Mouse (Mus musculus) bone marrow, adult 2 months (tissue): Measurements from ENCODE around the gene Sass6. TPM values are rescaled to one million over a fixed set of nuclear protein-coding genes. Genes with fewer than 3 reads are reported as not detected.
A peak's percentile ranks its signal among the peaks of the same experiment; 100 is the strongest.

Experiments
- H3K27ac ChIP-seq: fragments of 200-500 bp; 2 replicates; pipeline ENCODE4 v1.5.1; 2012; ENCODE audit warnings: low read depth, mild to moderate bottlenecking, control low read depth, inconsistent platforms, low read length; ENCODE audit not compliant: control insufficient read depth, poor library complexity, insufficient read depth
- H3K4me1 ChIP-seq: fragments of 200-500 bp; 2 replicates; pipeline ENCODE4 v1.6.1; 2011; ENCODE audit warnings: low read length; ENCODE audit not compliant: control insufficient read depth, insufficient read depth
- H3K4me3 ChIP-seq: fragments of 200-500 bp; replicated peaks from 2 replicates; pipeline ENCODE3; 2011; ENCODE audit warnings: mild to moderate bottlenecking, low read depth, low read length, control low read depth; ENCODE audit not compliant: control insufficient read depth
- CTCF ChIP-seq: fragments of 200-500 bp; IDR thresholded peaks from 2 replicates; pipeline ENCODE4 v1.5.1; 2011; ENCODE audit warnings: low read length, control low read depth; ENCODE audit not compliant: control insufficient read depth, insufficient read depth
- POLR2A ChIP-seq: fragments of 200-500 bp; IDR thresholded peaks from 2 replicates; pipeline ENCODE4 v1.6.1; 2011; ENCODE audit warnings: low read depth, mild to moderate bottlenecking, control low read depth, low read length, borderline replicate concordance; ENCODE audit not compliant: control insufficient read depth
- WGBS: fragments of 180-500 bp; shearing (Covaris S2); methylation state at CpG from one replicate; pipeline ENCODE4 v1.1.7; 2018; 5-methylcytosine and 5-hydroxymethylcytosine counted together
- polyA plus RNA-seq: library from polyadenylated mRNA; stranded (reverse); fragments of >200 nt; gene quantifications from 2 replicates; pipeline ENCODE4 v1.2.4, GENCODE M21; 2011; ENCODE audit warnings: low replicate concordance; ENCODE audit not compliant: missing spikeins, insufficient read depth, insufficient read length

The Sass6 gene
- polyA plus RNA-seq, 1 experiment = 17.9 TPM

DNA sequence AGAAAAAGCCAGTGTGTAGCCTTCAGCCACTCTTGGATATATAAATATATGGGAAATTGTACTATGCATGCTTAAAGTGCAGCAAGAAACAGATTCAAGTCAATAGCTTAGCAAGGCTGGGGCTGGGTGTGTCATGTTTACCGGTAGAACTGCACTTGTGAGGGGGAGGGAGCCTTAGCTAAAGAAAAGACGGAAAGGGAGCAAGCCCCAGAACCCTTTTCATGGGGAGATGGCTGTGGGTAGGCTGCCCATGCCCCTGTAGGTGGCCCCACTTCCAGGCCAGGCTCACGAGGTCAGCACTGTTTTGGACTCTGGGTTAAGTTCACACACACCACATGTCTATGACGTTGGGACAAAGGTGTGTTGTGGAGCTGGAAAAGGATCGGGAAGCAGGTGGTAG, 41.0 kb downstream of the Sass6 start:
- Histone ChIP-seq H3K27ac (no peak overlapping the region), H3K4me1 (peaks cover 1% of the 10 kb centered on the region), H3K4me3 (no peak overlapping the region)
- 75% methylated on average over 5 of the region's 5 CpGs for WGBS
- TF ChIP-seq POLR2A (no peak), CTCF (no peak)

DNA sequence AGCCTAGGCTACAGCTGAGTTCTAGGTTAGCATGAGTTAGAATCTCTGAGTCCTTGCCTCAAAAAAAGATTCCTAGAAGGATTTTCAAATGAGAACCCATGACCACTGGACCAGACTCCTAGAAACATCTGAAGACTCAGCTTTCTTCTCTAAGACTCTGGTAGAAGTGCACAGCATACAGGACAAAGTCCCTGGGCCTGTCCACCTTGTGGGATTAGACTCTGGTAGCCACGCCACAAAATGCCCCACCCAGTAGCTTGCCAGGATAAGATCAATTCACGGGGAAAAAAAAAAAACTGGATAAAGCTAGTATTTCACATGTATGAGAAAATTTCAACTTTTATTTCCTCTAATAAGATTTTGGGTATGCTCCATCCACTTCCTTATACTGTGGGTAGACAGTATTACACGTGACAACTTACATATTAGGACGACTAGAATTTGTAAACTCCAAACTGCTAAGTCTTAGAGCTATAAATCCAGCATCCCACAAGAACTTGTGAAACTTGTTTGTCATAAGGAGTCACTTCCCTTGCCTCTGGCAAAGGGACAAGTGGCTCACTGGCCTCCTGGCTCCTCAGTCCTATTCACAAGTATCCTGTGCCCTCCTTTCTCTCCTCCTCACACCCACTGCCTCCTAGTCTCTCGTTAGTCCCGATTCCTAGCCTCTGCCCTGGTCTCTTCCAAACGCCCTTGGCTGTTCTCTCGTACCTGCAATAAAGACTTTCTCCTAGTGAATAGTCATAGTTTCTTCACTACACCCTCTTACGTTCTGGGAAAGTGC, 43.1 kb downstream of the Sass6 start:
- no peak overlapping the region for H3K4me3 ChIP-seq
- H3K4me1 ChIP-seq = peaks cover 1% of the 10 kb centered on the region
- WGBS = 76% methylated on average over 9 of the region's 9 CpGs
- H3K27ac ChIP-seq = no peak overlapping the region
- TF ChIP-seq POLR2A (no peak), CTCF (no peak)

DNA sequence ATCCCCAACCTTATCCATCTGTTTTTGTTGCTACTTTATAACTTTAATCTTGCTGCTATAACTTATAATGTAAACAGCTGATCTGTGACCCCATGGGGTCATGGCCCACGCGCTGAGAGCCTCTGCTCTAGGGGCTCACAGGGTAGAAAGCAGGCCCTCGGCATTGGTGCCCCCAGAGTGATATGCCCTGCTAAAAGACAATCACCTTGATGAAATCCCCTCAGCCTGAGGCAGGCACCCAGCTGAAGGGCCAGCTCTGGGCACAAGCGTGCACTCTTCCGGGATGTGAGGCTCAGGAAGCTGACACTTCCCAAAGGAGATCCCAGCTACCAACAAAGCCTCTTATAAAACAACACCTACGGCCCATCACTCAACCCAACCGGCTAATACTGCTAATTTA, 43.8 kb downstream of the Sass6 start:
- WGBS = 89% methylated on average over 7 of the region's 7 CpGs
- Histone ChIP-seq H3K4me3 (no peak overlapping the region), H3K4me1 (peaks cover 1% of the 10 kb centered on the region), H3K27ac (no peak overlapping the region)
- TF ChIP-seq CTCF = no peak
- no peak for TF ChIP-seq POLR2A

DNA sequence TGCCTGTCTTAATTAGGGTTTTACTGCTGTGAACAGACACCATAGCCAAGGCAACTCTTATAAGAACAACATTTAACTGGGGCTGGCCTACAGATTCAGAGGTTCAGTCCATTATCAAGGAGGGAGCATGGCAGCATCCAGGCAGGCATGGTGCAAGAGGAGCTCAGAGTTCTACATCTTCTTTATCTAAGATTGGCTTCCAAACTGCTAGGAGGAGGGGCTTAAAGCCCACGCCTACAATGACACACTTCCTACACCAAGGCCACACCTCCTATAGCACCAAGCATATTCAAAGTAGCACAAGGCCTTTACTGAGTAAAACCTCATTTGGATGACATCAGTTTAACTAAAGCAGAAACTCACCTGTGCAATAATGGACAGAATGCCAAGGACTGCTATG, 45.2 kb downstream of the Sass6 start:
- Histone ChIP-seq H3K4me3 (no peak overlapping the region), H3K4me1 (peaks cover 1% of the 10 kb centered on the region), H3K27ac (no peak overlapping the region)
- TF ChIP-seq POLR2A (no peak), CTCF (no peak)
- whole genome bisulfite sequencing = 68% methylated on average over 1 of the region's 1 CpGs

DNA sequence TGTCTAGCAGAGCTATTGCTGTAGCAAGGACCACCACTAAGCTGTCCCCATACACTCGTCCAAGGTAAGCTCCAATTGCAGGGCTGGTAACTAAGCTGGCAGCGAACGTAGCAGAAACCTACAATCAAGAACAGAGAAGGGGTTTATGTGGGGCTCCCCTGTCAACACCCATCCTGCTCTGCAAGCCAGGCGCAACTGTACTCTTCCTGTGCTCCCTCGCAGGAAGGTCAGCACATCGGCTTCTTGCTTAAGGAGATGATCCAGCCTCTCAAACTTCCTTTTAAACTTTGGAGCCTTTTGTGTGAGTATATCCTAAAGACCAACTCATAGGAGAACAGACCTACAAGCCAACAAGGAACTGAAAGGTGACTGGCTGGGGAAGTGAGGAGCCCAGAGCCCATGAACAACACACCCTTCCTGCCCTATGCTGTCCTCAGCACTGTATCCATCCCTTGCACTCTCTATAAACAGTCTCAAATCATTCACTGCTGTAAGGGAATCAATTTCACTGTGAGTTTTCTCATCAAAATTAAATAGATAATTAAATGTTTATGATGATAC, 47.1 kb downstream of the Sass6 start:
- Histone ChIP-seq H3K27ac (no peak overlapping the region), H3K4me3 (no peak overlapping the region), H3K4me1 (peaks cover 1% of the 10 kb centered on the region; the same call in 1 of the 2 replicates)
- WGBS = 69% methylated on average over 6 of the region's 6 CpGs
- no peak for TF ChIP-seq POLR2A

DNA sequence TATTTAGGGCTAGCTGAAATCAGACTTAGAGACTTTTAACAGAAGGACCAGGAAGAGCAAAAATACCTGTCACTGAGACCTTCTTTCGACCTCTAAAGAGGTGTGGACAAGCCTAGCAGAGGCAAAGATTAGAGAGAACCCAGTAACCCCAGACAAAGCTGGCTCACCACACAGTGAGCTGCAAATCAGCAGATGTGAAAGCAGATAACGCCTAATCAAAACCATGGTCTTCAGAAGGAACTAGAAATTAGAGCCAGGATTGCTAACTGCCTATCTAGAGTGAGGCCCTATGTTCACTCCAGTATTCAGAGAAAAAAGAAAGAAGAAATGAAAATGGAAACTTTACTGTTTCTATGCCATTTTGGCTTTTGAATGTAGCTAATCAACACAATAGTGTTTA, 47.6 kb downstream of the Sass6 start:
- TF ChIP-seq POLR2A = no peak
- no peak for TF ChIP-seq CTCF
- Histone ChIP-seq H3K27ac (no peak overlapping the region), H3K4me1 (peaks cover 1% of the 10 kb centered on the region; the same call in 1 of the 2 replicates), H3K4me3 (no peak overlapping the region)
- 59% methylated on average over 2 of the region's 2 CpGs for WGBS

DNA sequence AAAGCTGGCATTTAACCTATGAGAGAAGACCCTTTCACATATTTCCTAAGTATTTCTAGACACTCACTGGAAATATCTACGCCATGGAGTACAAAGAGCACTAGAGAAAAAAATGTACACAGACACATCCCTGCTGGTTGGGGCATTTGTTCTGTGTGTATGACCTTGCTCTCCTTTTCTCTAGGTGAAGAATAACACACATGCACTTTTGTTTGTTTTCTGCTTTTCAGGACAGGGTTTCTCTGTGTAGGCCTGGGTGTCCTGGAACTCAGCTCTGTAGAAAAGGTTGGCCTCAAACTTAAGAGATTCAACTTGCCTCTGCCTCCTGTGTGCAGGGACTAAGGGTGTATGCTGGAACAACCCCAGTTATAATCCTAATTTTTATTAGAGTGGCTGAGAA, 51.6 kb downstream of the Sass6 start:
- TF ChIP-seq POLR2A = no peak
- no peak for TF ChIP-seq CTCF
- Histone ChIP-seq H3K4me3 (no peak overlapping the region), H3K27ac (no peak overlapping the region), H3K4me1 (no peaks in the 10 kb centered on the region)
- WGBS = 95% methylated on average over 1 of the region's 1 CpGs

DNA sequence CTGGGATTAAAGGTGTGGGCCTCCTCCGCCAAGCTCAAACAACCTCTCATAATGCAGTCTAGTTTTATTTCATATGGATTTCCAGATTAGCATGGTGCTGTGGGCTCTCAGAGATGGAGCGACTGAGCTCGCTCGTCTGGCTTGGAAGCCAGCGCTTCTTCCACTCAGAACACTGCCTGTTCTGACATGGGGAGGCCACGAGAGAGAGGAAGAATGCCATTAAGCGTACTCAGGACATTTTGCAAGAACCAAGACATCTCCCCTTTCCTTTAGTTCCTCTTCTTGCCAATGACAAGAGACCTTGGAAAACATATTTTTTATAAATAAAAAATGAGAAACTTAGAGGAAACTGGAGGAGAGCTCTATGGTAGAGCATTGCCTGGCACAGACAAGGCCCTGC, 54.0 kb downstream of the Sass6 start:
- H3K4me1 ChIP-seq = no peaks in the 10 kb centered on the region; the same call in 1 of the 2 replicates
- peak overlapping the region; percentile 44 for H3K27ac ChIP-seq
- H3K4me3 ChIP-seq = no peak overlapping the region
- WGBS = 59% methylated on average over 7 of the region's 7 CpGs
- TF ChIP-seq CTCF = no peak
